Mouse (Mus musculus) left cerebral cortex, adult 2 months (tissue): ENCODE data around the gene Nmral1. TPM values are rescaled to one million over a fixed set of nuclear protein-coding genes. Genes with fewer than 3 reads are reported as not detected.

Experiments
- DNase-seq, 2 experiments: peaks; one replicate each; pipeline ENCODE4 v3.0.0; 2021 to 2022; ENCODE audit warnings: low spot score in 2 of 2, mixed read lengths in 1 of 2; ENCODE audit errors: extremely low spot score in 1 of 2
- H3K27ac ChIP-seq: fragments of 200-600 bp; 2 replicates; pipeline ENCODE4 v1.8.1; 2022
- H3K4me3 ChIP-seq: fragments of 200-600 bp; 2 replicates; pipeline ENCODE4 v1.8.1; 2022
- CTCF ChIP-seq: fragments of 200-600 bp; IDR thresholded peaks from 2 replicates; pipeline ENCODE4 v1.8.1; 2022; ENCODE audit warnings: antibody characterized with exemption, mild to moderate bottlenecking, moderate library complexity
- intact Hi-C: fragments of 180-260 bp; cut with DNase I; formaldehyde crosslinking; loops from one replicate; pipeline ENCODE4 v1.15.1; 2025
- total RNA-seq, 2 experiments: library from RNA; stranded (reverse); gene quantifications; 2 replicates each; pipeline ENCODE4 v1.2.3; 2021

Gene Nmral1
- total RNA-seq, 2 experiments from 2014 or later = 9.7 to 10.8 TPM

DNA sequence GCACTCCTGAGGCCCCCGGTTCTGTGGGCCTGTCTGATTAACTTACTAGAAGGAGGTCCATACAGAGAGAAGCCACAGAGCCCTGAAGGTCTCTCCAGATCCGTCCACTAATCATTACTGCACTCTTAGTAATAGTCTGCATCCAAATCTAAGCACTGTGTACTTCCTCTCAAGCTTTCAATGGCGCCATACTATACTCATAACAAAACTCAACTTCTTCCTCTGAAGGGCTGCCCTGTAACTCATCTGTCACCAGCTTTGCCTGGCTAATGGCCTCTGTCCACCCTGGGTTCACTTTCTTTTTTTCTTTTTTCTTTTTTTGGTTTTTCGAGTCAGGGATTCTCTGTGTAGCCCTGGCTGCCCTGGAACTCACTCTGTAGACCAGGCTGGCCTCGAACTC, 41.1 kb downstream of the Nmral1 start:
- no peak for DNase-seq
- Histone ChIP-seq H3K27ac (no peak overlapping the region), H3K4me3 (no peak overlapping the region)
- no peak for TF ChIP-seq CTCF
- intact Hi-C loops = no loop called here

DNA sequence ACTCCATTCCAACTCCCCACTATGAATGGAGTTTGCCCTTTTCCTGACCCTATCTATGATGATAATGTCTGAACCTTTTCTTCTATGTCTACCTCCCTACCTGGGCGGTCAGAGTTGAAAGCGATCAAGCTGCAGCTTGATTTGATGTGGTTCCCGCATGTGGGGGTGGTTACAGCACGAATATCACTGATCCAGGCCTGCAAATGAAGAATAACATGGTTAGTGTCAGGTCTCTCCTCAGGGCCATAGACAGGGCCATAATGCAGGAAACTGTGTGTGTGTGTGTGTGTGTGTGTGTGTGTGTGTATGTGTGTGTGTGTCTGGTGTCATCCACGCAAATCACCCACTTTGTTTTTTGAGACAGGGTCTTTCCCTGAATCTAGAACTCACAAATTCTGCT, 42.3 kb downstream of the Nmral1 start:
- no peak for TF ChIP-seq CTCF
- Histone ChIP-seq H3K27ac (no peak overlapping the region), H3K4me3 (no peak overlapping the region)
- intact Hi-C loops = no loop called here
- DNase-seq = no peak

DNA sequence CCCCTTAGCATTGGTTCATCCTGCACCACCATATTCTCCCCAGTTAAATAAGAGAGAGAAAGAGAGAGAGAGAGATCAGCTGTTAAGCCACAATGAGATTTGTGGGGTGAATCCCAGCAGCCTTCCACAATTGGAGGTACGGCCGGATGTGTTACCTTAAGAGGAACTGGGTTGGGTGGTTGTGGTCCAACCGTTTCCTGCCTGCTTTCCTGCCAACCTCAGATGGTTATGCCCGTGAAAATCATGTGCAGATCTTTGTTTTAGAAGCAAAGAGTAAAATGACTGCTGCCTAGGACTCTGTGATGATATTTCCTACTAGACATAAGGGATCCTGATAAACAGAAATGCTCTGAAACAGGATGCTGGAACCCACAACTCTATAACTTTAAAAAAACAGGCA, 45.1 kb downstream of the Nmral1 start:
- intact Hi-C loops = no loop called here
- Histone ChIP-seq H3K4me3 (no peak overlapping the region), H3K27ac (no peak overlapping the region)
- no peak for TF ChIP-seq CTCF
- DNase-seq = no peak

DNA sequence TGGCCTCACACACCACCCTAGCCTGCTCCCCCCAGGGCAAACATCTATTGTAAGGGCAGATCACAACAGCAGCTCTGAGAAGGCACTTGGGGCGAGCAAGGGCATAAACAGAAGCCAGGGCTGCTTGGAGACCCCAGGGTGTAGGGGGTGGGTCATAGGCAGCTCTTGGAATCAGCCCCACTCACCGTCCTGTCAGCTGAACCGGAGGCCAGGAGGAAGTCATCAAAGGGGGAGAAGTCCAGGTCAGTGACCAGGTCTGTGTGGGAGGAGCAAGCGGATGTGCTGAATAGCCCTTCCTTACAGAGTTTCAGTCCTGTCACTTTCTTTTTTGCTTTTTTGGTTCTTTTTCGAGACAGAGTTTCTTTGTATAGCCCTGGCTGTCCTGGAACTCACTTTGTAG, 48.8 kb downstream of the Nmral1 start:
- Histone ChIP-seq H3K4me3 (no peak overlapping the region), H3K27ac (no peak overlapping the region)
- TF ChIP-seq CTCF = no peak
- no peak for DNase-seq
- intact Hi-C loops = no loop called here

DNA sequence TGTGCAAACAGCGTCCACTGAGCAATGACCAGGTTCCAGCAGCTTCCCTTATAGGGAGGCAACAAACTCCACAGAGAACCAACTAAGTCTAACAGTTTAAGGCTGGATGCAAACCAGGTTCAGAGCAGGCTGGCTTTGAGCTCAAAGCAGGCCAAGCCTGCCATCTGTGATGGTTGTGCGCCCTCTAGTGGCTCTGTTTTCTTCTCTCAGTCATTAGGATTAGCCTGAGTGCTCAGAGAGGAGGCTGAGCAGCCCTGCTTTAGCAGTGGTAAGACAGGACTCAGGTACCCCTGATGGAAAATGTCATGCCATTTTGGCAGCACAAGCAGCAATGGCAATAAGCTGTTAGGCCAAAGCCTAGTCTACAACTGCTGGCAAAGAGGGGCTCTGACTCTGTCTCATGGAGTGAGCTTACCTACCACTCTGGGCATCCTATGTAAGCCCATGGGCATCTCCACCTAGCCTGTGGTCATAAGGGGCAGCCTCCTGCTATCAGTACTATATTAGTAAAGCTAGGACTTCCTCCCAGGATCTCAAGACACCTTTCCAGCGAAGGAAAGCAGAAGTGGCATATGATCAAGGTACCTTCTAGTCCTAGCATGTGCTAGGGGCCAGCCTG, 51.9 kb downstream of the Nmral1 start:
- TF ChIP-seq CTCF = peak; percentile 96
- intact Hi-C loops = loop anchor here (1.0 to 5.0 kb wide), 3 partner anchors 37 to 180 kb away; no protein-coding TSS in a partner anchor
- DNase-seq = peak; percentile 81 to 88
- H3K27ac ChIP-seq = no peak overlapping the region
- no peak overlapping the region for H3K4me3 ChIP-seq

DNA sequence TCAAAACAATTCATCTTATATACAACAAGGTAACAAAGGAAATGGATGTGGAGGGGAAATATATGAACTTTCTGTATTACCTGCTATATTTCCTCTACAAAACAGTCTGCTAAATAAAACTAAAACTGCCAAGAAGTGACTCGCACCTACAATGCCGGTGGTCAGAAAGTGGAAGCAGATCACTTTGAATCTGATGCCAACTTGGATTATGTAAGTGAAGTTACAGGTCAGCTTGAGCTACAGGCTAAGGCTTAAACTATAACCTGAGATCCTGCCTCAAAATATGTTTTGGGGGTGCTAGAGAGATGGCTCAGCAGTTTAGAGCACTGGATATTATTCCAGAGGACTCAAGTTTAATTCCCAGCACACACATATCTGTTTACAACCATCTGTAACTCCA, 53.4 kb downstream of the Nmral1 start:
- no peak for DNase-seq
- Histone ChIP-seq H3K27ac (no peak overlapping the region), H3K4me3 (no peak overlapping the region)
- intact Hi-C loops = loop anchor here (5.0 kb wide), 2 partner anchors 98 to 178 kb away; no protein-coding TSS in a partner anchor
- no peak for TF ChIP-seq CTCF

DNA sequence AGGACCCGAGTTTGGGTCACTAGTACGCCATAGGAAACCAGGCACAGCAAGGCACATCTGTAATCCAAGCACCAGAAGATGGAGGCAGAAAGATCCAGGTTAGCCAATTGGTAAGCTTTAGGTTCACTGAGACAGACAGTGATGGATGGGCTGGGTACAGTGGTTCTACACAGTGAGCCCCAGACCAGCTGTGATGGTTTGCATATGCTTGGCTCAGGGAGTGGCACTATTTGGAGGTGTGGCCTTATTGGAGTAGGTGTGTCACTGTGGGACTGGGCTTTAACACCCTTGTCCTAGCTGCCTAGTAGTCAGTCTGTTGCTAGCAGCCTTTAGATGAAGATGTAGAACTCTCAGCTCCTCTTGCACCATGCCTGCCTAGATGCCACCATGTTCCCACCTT, 55.4 kb downstream of the Nmral1 start:
- H3K4me3 ChIP-seq = no peak overlapping the region
- intact Hi-C loops = no loop called here

DNA sequence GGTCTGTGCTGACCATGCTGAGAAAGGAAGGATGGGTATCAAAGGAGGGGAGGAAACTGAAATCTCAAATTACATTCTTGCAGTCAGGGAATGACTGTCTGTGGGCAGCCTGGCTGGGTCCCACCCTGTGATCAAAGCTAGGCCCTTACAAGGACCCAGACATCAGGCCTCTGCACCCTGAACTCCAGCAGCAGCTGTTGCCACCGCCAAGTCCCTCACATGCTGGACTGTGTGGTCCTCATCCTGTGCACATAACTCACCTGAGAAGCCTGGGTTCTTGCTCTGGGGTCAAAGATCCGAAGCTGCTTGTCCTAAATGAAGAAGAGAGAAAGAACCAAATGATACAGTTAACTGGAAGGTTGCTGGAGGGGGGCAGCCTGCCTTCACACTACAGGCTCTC, 57.6 kb downstream of the Nmral1 start:
- intact Hi-C loops = no loop called here
- no peak for DNase-seq
- H3K27ac ChIP-seq = no peak overlapping the region

More for the DNA sequence above, 55.4 kb downstream of the Nmral1 start:
- H3K27ac ChIP-seq = no peak overlapping the region
- no peak for TF ChIP-seq CTCF
- no peak for DNase-seq

More for the DNA sequence above, 57.6 kb downstream of the Nmral1 start:
- no peak overlapping the region for H3K4me3 ChIP-seq
- no peak for TF ChIP-seq CTCF

Other genes starting within 250 kb of the Nmral1 start
- 1 to 10 TPM; 5.1 to 5.9 TPM for gene Srl, start 177.5 kb downstream of the Nmral1 start, total RNA-seq
- 1 to 10 TPM; 2.9 to 4.3 TPM for gene Tfap4, start 159.5 kb downstream of the Nmral1 start, total RNA-seq
- 10 to 100 TPM; 12.9 to 16.2 TPM for gene Glis2, start 124.6 kb downstream of the Nmral1 start, total RNA-seq
- 10 to 100 TPM; 78.1 to 94.1 TPM for gene Pam16, start 94.4 kb downstream of the Nmral1 start, total RNA-seq
- 10 to 100 TPM; 11.5 to 13.1 TPM for gene Vasn, start 79.4 kb downstream of the Nmral1 start, total RNA-seq
- gene Dnaja3, start 79.4 kb downstream of the Nmral1 start, total RNA-seq = 10 to 100 TPM; 56.9 to 62.2 TPM
- gene Coro7, start 39.6 kb downstream of the Nmral1 start, total RNA-seq = 10 to 100 TPM; 76.7 to 92.0 TPM
- 10 to 100 TPM; 76.1 to 79.1 TPM for gene Hmox2, start 7.0 kb upstream of the Nmral1 start, total RNA-seq
- 100 to 1,000 TPM; 189 to 204 TPM for gene Cdip1, start 70.9 kb upstream of the Nmral1 start, total RNA-seq
- not detected for gene 4930562C15Rik, start 116.1 kb upstream of the Nmral1 start, total RNA-seq
- gene Ubald1, start 161.0 kb upstream of the Nmral1 start, total RNA-seq = 10 to 100 TPM; 91.8 to 93.7 TPM
- gene Mgrn1, start 166.9 kb upstream of the Nmral1 start, total RNA-seq = 100 to 1,000 TPM; 208 to 211 TPM
- 10 to 100 TPM; 70.1 to 71.4 TPM for gene Nudt16l1, start 219.4 kb upstream of the Nmral1 start, total RNA-seq
- 10 to 100 TPM; 67.3 to 68.3 TPM for gene Anks3, start 244.8 kb upstream of the Nmral1 start, total RNA-seq